Mouse (Mus musculus): Measurements from ENCODE around the gene Gm37240.

- no peak for TF ChIP-seq CTCF (IDR thresholded peaks at IDR 0.05; ENCODE audit: borderline replicate concordance, insufficient read depth, low read length)
- TF ChIP-seq POLR2A (IDR thresholded peaks at IDR 0.05; ENCODE audit: low read depth, low read length) = no peak
Measured at GRCm38 (mm10) chr3:84603212-84603611, 1284.1 kb downstream of the Gm37240 start.
